Mouse (Mus musculus) megakaryocyte-erythroid progenitor cell, adult 5 weeks (primary cell): ENCODE results near the gene Mansc1. TPM values are rescaled to one million over a fixed set of nuclear protein-coding genes. Genes with fewer than 3 reads are reported as not detected.

Experiments used
- polyA plus RNA-seq: library from polyadenylated mRNA; stranded (reverse); fragments of >175 nt; gene quantifications from 2 replicates; pipeline ENCODE4 v1.2.3, GENCODE M21; 2012

Mansc1 gene
- 0.78 and 0.87 TPM in 2 replicates for polyA plus RNA-seq

GRCm38 (mm10) chr6:134631947-134632687 lies at the start of gene Mansc1:
TSS of gene Mansc1 (minus strand) at chr6:134632488.

GRCm38 (mm10) chr6:134639210-134639609 lies 6.9 kb upstream of the Mansc1 start, which contains the start of gene Borcs5:
TSS of gene Borcs5 (plus strand) at chr6:134639510.

DNA sequence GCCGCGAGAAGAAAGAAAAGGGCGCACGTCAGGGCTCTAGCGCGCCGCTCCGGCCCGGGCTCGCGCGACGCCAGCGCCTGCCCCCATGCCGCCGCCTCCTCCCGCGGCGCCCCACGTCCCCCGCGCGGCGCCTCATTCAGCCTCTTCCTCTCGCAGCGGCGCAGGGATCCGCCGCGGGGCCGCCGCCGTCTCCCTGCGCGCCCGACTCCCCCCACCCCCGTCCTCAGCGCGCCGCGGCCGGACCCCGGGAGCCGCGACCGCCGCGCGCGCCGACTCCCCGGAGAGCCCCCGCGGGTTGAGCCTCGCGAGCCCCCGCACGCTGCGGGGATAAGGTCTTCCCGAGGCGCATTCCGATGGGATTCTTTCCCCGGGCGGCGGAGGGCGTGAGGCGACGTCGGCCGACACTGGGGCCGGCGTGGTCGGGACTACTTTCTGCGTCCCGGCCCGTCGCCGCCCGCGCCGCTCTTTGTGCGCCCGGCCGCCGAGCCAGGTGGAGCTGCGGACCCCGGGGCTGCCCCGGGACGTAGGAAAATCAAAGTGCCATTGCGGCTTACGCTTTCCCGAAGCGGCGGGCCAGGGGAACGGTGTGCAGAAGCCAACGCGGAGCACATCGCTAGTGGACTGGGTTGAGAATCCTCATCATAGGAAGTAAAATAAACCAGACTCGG lies 65.3 kb downstream of the Mansc1 start, which contains the start of gene Lrp6:
Lrp6 (minus strand) TSS at position 148 of the 668 bp plus-strand sequence.

Other genes starting within 250 kb of the Mansc1 start
- gene Bcl2l14, start 236.2 kb downstream of the Mansc1 start, polyA plus RNA-seq: 0.18 TPM in 2 replicates
- gene Lrp6, start 65.5 kb downstream of the Mansc1 start, polyA plus RNA-seq: 8.3 and 15.9 TPM in 2 replicates
- gene Borcs5, start 7.0 kb upstream of the Mansc1 start, polyA plus RNA-seq: 10.0 and 10.2 TPM in 2 replicates
- gene Dusp16, start 160.1 kb upstream of the Mansc1 start, polyA plus RNA-seq: 5.6 and 6.0 TPM in 2 replicates
- gene Crebl2, start 197.7 kb upstream of the Mansc1 start, polyA plus RNA-seq: 1.1 and 4.2 TPM in 2 replicates